Mouse (Mus musculus): ENCODE measurements at regions not wholly inside any gene's neighbourhood (a gene's known extent, or its start where the extent isn't known, plus 50 kb on each side); places are given as distances from the start of the nearest gene placed in this dataset.
A peak's percentile ranks its signal among the peaks of the same experiment; 100 is the strongest.

DNA sequence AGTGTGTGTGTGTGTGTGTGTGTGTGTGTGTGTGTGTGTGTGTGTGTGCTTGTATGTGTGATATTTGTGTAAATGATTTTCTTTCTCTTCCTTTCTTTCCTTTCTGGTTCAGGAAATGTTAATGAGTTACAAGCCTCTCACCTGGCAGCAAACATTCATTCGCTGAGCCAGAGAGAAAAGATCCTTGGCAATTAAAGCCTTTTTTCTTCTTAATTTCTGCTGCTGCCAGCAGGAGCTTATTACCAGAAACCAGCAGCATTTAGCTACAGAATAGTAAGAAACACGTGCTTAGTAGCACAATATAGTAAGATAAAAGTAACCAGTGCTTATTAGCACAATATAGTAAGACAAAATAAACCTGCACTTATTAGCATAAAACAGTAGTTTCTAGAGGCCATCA, 1050.0 kb upstream of the Pabpc4l start:
- Histone ChIP-seq H3K36me3 (ENCODE audit: control insufficient read depth, insufficient read depth, low read length) (no peaks in the 10 kb centered on the region), H3K4me3 (ENCODE audit: insufficient read depth, low read depth, low read length) (no peak overlapping the region), H3K27me3 (replicated peaks; ENCODE audit: control insufficient read depth, insufficient read depth, low read length) (no peaks in the 10 kb centered on the region), H3K4me1 (ENCODE audit: control insufficient read depth, insufficient read depth, low read length) (no peaks in the 10 kb centered on the region), H3K27ac (ENCODE audit: insufficient read depth, low read depth, low read length) (no peak overlapping the region)
- no peak for TF ChIP-seq CTCF (conservative IDR thresholded peaks at IDR 0.05; ENCODE audit: insufficient read depth, insufficient read length, low read depth, low read length)
- TF ChIP-seq POLR2A (IDR thresholded peaks at IDR 0.05; ENCODE audit: low read depth, low read length): no peak
- peak; percentile 7 for DNase-seq
- WGBS: 34% methylated on average over 2 of the region's 2 CpGs

DNA sequence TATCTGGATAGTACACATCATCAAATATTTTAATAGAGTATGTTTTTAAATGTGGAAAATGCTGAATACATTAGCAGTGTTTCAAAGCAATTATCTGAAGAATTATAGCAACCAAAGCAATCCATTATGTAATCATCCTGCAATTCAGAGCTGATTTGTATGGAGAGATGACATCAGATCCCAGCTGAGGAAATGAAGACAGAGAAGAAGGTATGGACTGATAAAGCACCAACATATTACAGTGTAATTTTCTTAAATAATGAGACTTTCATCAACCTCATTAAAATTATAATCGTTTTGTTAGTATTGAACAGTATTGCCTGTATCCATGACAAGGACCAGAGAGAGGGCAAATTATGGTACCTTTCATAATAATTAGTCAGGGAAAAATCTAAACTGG, 1023.3 kb upstream of the Pabpc4l start:
- no peaks in the 10 kb centered on the region for H3K36me3 ChIP-seq (ENCODE audit: control insufficient read depth, insufficient read depth, low read length)
- H3K27me3 ChIP-seq (replicated peaks; ENCODE audit: control insufficient read depth, insufficient read depth, low read length): no peaks in the 10 kb centered on the region
- TF ChIP-seq POLR2A (IDR thresholded peaks at IDR 0.05; ENCODE audit: low read depth, low read length) (no peak), CTCF (conservative IDR thresholded peaks at IDR 0.05; ENCODE audit: insufficient read depth, insufficient read length, low read depth, low read length) (no peak)
- no peak overlapping the region for H3K27ac ChIP-seq (ENCODE audit: insufficient read depth, low read depth, low read length)
- H3K4me1 ChIP-seq (ENCODE audit: control insufficient read depth, insufficient read depth, low read length): no peaks in the 10 kb centered on the region
- WGBS: 86% methylated on average over 1 of the region's 1 CpGs
- H3K4me3 ChIP-seq (ENCODE audit: insufficient read depth, low read depth, low read length): no peak overlapping the region
- no peak for DNase-seq

DNA sequence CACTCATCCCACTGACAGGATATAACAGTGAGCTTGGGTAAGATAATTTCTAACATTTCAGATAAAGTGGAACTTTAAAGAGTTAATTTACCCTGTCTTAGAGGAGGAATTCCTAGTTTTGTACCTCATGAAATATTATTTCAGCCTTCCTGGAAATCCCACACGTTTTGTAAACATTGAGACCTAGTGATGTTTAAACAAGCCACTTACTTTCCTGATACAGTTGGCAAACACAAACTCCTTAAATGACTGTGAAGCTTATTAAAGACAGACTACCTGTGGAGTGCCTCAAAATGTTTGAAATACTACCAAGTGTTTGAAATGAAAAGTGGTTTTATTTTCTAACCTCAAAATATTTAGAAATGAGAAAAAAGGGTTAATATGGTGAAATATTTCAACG, 1021.8 kb upstream of the Pabpc4l start:
- Histone ChIP-seq H3K27ac (ENCODE audit: insufficient read depth, low read depth, low read length) (no peak overlapping the region), H3K4me1 (ENCODE audit: control insufficient read depth, insufficient read depth, low read length) (no peaks in the 10 kb centered on the region), H3K27me3 (replicated peaks; ENCODE audit: control insufficient read depth, insufficient read depth, low read length) (no peaks in the 10 kb centered on the region), H3K36me3 (ENCODE audit: control insufficient read depth, insufficient read depth, low read length) (no peaks in the 10 kb centered on the region), H3K4me3 (ENCODE audit: insufficient read depth, low read depth, low read length) (no peak overlapping the region)
- WGBS: 24% methylated on average over 2 of the region's 2 CpGs
- TF ChIP-seq POLR2A (IDR thresholded peaks at IDR 0.05; ENCODE audit: low read depth, low read length) (no peak), CTCF (conservative IDR thresholded peaks at IDR 0.05; ENCODE audit: insufficient read depth, insufficient read length, low read depth, low read length) (no peak)
- DNase-seq: no peak

DNA sequence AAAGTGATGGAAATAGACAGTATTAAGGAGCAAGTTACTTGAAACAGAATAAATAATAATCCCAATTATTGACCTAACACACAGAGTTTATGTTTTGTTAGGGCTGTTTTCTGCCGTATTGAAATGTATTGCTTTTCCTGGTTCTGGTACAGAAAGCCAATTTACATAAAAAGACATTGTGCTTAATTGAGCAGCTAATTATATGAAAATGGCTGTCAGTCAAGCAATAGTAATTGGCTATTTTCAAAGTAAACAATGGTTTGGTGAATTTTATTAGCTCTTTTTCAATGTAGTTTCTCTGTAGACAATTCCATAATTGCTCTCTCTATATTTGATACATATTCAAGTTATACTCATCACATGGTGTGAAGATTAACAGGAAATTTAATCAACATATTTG, 1015.5 kb upstream of the Pabpc4l start:
- WGBS: 65% methylated on average over 1 of the region's 1 CpGs
- no peaks in the 10 kb centered on the region for H3K27me3 ChIP-seq (replicated peaks; ENCODE audit: control insufficient read depth, insufficient read depth, low read length)
- H3K36me3 ChIP-seq (ENCODE audit: control insufficient read depth, insufficient read depth, low read length): no peaks in the 10 kb centered on the region
- no peak overlapping the region for H3K4me3 ChIP-seq (ENCODE audit: insufficient read depth, low read depth, low read length)
- TF ChIP-seq POLR2A (IDR thresholded peaks at IDR 0.05; ENCODE audit: low read depth, low read length): no peak
- TF ChIP-seq CTCF (conservative IDR thresholded peaks at IDR 0.05; ENCODE audit: insufficient read depth, insufficient read length, low read depth, low read length): no peak
- H3K27ac ChIP-seq (ENCODE audit: insufficient read depth, low read depth, low read length): no peak overlapping the region
- H3K4me1 ChIP-seq (ENCODE audit: control insufficient read depth, insufficient read depth, low read length): no peaks in the 10 kb centered on the region
- DNase-seq: no peak

DNA sequence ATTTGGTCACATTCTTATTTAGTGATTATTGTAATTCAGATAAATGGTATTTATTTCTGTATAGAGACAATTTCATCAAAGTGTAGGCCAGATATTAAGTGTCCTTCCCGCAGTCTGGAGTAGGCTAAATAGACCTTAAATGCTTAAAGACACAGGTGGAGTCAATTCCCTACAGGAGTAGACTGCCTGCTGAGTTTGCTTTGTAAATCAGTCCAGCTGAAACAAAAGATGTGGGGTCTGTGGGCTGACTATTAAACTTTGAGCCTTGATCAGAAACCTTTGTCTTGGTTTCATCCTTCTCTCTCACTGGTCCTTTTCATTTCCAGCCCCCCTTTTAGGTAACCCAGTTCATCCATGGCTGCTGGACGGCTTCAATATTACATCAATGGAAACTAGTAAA, 1002.0 kb upstream of the Pabpc4l start:
- H3K36me3 ChIP-seq (ENCODE audit: control insufficient read depth, insufficient read depth, low read length): no peaks in the 10 kb centered on the region
- TF ChIP-seq POLR2A (IDR thresholded peaks at IDR 0.05; ENCODE audit: low read depth, low read length) (no peak), CTCF (conservative IDR thresholded peaks at IDR 0.05; ENCODE audit: insufficient read depth, insufficient read length, low read depth, low read length) (no peak)
- 86% methylated on average over 2 of the region's 2 CpGs for WGBS
- H3K27ac ChIP-seq (ENCODE audit: insufficient read depth, low read depth, low read length): no peak overlapping the region
- no peaks in the 10 kb centered on the region for H3K27me3 ChIP-seq (replicated peaks; ENCODE audit: control insufficient read depth, insufficient read depth, low read length)
- H3K4me3 ChIP-seq (ENCODE audit: insufficient read depth, low read depth, low read length): no peak overlapping the region
- H3K4me1 ChIP-seq (ENCODE audit: control insufficient read depth, insufficient read depth, low read length): no peaks in the 10 kb centered on the region
- no peak for DNase-seq

DNA sequence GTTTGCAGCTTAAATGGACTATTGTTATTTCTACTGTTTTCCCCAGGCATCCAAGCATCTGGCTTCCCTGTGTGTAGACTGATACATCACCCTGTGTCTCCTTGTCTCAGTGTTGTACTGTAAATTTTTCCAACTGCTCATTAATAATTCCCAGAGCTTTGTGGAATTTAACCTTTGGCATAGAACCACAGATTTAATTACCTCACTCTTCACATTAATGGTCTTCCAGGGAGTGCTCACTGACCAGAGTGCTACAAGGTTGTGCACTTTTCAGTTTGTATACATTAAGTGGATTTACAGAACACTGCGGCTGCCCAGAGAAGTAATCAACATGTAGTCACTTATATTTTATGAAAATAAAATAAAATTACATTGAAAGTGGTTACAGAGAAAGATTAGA, 992.4 kb upstream of the Pabpc4l start:
- DNase-seq: peak; percentile 71
- Histone ChIP-seq H3K4me3 (ENCODE audit: insufficient read depth, low read depth, low read length) (no peak overlapping the region), H3K4me1 (ENCODE audit: control insufficient read depth, insufficient read depth, low read length) (no peaks in the 10 kb centered on the region), H3K27ac (ENCODE audit: insufficient read depth, low read depth, low read length) (no peak overlapping the region), H3K36me3 (ENCODE audit: control insufficient read depth, insufficient read depth, low read length) (no peaks in the 10 kb centered on the region), H3K27me3 (replicated peaks; ENCODE audit: control insufficient read depth, insufficient read depth, low read length) (no peaks in the 10 kb centered on the region)
- TF ChIP-seq CTCF (conservative IDR thresholded peaks at IDR 0.05; ENCODE audit: insufficient read depth, insufficient read length, low read depth, low read length): no peak
- TF ChIP-seq POLR2A (IDR thresholded peaks at IDR 0.05; ENCODE audit: low read depth, low read length): no peak
- WGBS: 33% methylated on average over 1 of the region's 1 CpGs

DNA sequence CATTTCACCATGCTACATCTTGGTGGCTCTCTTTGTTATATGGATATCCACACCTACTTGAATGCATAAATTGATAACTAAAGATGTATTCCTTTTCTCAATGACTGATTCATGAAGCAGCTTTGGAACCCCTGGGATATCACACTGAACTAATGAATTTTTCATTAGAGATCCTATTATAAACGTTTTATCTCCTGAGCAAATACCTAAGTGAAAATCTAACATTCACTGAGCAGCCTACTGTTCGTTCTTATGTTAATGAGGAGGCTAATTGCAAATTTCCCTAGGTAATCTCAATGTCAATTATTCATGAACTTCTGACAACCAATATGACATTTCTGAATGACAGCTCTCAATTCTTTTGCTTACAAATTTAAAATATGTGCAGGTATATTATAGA, 987.5 kb upstream of the Pabpc4l start:
- 51% methylated on average over 2 of the region's 2 CpGs for WGBS

DNA sequence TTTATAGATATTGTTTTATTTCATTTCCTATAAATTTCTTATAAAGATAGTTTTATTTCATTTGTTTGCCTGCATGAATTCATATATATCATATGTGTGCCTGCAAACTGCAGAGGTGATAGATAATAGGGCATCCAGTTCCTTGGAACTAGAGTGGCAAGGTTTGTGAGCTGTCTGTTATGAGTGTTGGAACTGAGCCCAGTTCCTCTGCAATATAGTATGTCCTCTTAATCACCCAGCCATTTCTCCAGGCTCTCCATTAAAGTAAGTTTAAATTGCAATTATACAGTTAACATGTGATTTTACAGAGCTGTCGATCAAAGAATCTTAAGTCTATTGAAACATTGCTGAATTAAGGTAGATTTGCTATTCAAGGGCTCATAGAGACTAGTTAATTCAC, 976.5 kb upstream of the Pabpc4l start:
- 74% methylated on average over 1 of the region's 1 CpGs for WGBS
- Histone ChIP-seq H3K27ac (ENCODE audit: insufficient read depth, low read depth, low read length) (no peak overlapping the region), H3K4me1 (ENCODE audit: control insufficient read depth, insufficient read depth, low read length) (no peaks in the 10 kb centered on the region), H3K36me3 (ENCODE audit: control insufficient read depth, insufficient read depth, low read length) (no peaks in the 10 kb centered on the region), H3K27me3 (replicated peaks; ENCODE audit: control insufficient read depth, insufficient read depth, low read length) (no peaks in the 10 kb centered on the region), H3K4me3 (ENCODE audit: insufficient read depth, low read depth, low read length) (no peak overlapping the region)
- no peak for DNase-seq
- TF ChIP-seq POLR2A (IDR thresholded peaks at IDR 0.05; ENCODE audit: low read depth, low read length): no peak
- TF ChIP-seq CTCF (conservative IDR thresholded peaks at IDR 0.05; ENCODE audit: insufficient read depth, insufficient read length, low read depth, low read length): no peak

More for the DNA sequence above, 987.5 kb upstream of the Pabpc4l start:
- H3K4me1 ChIP-seq (ENCODE audit: control insufficient read depth, insufficient read depth, low read length): no peaks in the 10 kb centered on the region
- no peaks in the 10 kb centered on the region for H3K27me3 ChIP-seq (replicated peaks; ENCODE audit: control insufficient read depth, insufficient read depth, low read length)
- H3K36me3 ChIP-seq (ENCODE audit: control insufficient read depth, insufficient read depth, low read length): no peaks in the 10 kb centered on the region
- no peak for DNase-seq
- H3K4me3 ChIP-seq (ENCODE audit: insufficient read depth, low read depth, low read length): no peak overlapping the region
- no peak overlapping the region for H3K27ac ChIP-seq (ENCODE audit: insufficient read depth, low read depth, low read length)
- TF ChIP-seq POLR2A (IDR thresholded peaks at IDR 0.05; ENCODE audit: low read depth, low read length): no peak
- no peak for TF ChIP-seq CTCF (conservative IDR thresholded peaks at IDR 0.05; ENCODE audit: insufficient read depth, insufficient read length, low read depth, low read length)
